Mouse (Mus musculus) embryo, embryonic 10 days (tissue): ENCODE results near the gene Galnt7.

Experiments used
- DNase-seq: peaks from one replicate; pipeline ENCODE4 v3.0.0-alpha.2; 2015; ENCODE audit warnings: low spot score

The Galnt7 gene

DNA sequence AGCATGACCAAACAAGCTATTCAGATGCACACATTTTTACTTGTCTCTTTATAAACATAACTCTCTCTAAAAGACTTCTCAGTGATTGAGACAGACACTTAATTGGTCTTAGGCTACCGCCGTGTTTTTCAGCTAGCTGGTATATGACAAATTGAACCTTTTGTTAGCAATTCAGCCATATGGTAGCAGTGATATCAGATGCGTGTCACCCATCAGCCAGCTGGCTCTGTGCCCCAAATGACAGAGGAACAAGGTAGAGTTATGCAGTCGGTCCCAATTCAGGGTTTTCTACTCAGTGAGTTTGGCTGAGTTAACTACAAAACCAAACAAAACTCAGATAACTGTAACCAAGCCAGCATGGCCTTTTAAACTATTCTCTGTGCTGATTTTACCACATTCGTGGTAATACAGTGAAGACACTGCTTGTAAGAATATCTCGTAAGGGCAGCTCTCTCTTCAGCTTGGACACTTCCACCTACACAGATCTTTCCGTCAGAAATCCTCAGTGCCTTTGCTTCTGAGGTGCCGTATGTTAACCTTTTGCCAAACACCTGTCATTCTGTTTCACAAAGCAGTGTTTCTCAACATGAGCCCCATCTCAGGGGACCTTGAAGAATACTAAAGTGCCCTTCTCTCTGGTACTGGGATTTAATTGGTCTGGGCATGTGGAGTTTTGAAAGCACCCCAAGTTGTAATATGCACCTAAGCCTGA is 68.3 kb downstream of the Galnt7 start:
- DNase-seq: no peak

DNA sequence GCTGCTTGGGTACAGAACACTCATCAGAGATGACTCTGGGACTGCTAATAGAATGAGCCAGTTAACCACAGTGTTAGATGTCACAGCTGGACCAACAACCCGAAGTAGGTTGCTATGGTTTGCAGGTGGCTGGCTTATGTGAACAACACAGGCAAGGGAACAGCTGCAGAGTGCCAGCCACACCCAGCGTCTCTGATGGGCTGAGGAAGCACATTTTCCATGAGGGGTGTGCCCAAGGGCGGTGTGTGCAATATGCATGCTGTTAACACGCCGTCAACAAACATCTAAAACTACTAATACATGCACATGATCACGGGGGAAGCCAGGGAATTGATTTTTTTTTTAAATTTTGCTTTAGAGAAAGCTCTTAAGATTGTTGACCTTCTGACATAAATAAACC is 73.0 kb downstream of the Galnt7 start:
- DNase-seq: no peak

- DNase-seq: no peak
These were observed 75.5 kb downstream of the Galnt7 start for GRCm38 (mm10) chr8:57577301-57577700.

DNA sequence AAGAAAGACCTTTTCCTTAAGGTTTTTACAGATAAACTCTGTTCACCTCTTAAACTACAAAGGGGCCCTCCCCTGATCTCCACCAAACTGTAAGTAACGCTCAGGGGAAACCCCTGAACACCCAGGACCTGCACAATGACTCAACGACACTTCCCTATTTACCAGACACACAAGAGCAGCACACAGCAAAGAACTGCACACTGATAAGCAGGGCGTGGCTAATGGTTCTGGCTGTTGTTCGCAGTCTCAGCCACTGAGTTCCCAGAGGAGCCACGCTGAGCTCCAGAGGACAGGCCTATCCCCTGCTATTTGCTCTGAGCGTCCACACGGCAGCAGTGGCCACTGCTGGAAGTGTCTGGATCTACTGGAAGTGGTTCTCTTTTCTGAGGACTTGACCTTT is 76.6 kb downstream of the Galnt7 start:
- DNase-seq: peak; percentile 41

DNA sequence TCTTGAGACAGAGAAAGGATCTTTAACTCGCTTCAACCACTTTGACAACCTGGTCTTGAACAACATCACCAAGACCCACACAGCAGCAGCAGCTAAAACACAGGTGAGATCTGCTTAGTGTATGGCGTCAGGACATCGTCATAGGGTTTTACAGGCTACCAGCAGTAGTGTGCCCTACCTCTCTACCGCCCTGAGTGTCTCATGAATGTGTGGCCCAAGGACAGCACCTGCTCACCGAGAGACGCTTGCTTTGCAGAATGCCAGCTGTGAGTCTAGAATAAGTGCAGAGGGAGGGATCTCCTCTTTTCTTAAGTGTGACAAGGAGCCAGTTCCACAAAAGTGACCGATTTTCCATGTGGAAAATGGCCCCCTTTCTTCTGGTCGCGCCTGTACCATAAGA is 77.5 kb downstream of the Galnt7 start:
- no peak for DNase-seq

DNA sequence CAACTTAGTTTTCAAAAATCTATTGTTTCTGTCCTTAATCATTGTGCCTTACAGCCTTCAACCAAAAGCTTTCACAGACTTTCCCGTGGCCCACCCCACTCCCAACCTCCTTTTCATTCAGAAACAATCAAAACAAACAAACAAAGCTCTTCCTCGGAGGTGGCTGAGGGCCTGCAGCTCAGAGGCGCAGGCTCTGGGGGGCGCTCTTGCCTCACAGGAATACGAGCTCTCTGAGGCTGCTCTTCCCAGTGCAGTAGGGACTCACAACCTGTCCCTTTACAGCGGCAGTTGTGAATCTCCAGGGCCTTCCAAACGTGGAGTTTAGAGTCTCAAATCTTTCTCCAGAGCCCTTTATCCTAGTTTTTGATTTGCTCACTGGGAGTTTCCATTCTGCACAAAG is 78.4 kb downstream of the Galnt7 start:
- DNase-seq: peak; percentile 80

DNA sequence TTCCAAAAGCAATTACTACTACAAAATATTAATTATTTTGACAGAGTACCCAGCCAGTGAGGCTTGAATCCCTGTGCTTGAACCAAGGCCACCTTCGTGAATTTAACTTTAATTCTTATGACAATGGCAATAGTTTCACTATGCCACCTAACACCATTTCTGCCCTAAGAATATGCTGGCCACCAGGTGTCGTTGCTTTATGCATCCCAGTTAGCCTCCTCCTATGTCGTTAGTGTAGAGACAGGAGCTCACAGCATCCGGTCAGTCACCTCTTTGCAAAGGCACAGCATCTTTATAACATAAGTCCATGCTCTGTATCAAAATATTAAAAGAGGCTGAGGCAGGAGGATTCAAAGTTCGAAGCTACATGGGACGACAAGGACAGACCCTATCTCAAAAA is 79.0 kb downstream of the Galnt7 start:
- no peak for DNase-seq

DNA sequence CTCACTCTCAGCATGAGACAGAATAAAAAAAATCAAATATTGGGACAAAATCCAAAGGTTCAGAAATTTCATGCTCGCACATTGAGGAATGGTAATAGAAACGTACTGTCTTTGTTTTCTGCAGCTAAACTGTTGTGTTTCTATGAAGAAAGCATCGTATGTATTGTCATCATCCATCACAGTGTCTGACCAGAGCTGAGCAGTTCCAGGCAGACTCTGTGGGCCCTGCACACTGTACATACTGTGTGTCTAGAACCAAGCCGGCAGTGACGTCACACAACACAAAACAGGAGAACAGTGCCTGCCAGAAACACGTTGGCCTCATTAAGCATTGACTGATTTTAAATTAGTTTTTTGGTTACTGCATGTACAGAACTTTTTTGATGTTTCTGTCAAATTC is 82.9 kb downstream of the Galnt7 start:
- DNase-seq: no peak

- peak; percentile 52 for DNase-seq
These were observed 83.4 kb downstream of the Galnt7 start for GRCm38 (mm10) chr8:57569400-57569795.

- no peak for DNase-seq
These were observed 84.0 kb downstream of the Galnt7 start for GRCm38 (mm10) chr8:57568633-57569399.

DNA sequence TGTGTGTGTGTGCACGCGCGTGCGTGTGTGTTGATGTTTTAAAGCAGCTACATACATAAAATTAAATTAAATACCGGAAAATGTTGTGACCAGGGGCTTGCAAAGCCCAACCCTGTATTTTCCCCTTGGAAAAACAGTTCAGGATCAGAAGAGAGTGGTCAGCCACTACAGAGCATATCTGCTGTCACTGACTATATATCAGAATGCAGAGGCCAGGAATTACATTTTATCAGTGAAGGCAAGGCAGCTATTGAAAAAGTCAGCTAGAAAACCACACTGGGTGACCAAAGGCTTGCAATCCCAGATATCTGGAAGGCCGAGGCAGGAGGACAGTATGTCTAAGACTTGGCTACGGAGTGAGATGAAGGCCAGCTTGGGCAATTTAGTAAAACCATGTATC is 84.8 kb downstream of the Galnt7 start:
- DNase-seq: no peak

GRCm38 (mm10) chr8:57565039-57565438 is 87.8 kb downstream of the Galnt7 start:
- no peak for DNase-seq

DNA sequence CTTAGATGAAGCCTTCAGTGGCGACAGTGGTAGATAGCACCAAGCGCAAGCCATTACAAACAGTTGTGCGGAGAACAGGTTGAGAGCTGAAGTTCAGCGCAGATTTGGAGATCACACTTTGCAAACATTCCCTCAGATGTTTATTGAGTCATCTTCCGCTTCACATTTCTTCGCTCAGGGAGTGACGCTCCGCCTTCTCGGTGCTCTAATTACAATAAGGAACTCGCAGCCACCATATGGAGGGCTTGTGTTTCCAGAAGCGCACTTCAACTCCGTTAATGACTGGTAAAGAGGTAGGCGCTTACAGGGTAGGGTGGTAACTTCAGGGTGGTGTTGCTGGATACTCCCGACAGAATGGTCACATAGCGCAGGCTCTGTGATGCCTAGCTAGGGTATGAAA is 89.1 kb downstream of the Galnt7 start:
- no peak for DNase-seq

GRCm38 (mm10) chr8:57562741-57563140 is 90.1 kb downstream of the Galnt7 start:
- no peak for DNase-seq

DNA sequence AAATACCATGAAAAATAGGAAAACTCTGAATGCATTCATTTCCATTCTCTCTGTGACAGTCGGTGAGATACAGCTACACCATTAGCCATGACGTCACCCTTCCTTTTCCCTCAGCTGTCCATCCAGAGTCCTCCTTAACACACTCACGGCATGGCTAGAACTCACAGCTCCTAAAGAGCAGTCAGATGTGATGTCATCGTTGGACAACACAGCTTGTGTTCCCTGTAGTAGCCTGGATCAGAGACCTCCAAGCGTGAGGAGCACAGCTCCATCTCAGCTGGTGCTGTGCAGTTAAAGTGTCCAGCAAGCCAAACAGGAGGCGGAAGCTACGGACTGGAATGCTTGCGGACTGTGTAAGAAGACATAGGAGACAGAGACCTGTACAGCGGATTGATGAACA is 91.9 kb downstream of the Galnt7 start:
- DNase-seq: no peak

DNA sequence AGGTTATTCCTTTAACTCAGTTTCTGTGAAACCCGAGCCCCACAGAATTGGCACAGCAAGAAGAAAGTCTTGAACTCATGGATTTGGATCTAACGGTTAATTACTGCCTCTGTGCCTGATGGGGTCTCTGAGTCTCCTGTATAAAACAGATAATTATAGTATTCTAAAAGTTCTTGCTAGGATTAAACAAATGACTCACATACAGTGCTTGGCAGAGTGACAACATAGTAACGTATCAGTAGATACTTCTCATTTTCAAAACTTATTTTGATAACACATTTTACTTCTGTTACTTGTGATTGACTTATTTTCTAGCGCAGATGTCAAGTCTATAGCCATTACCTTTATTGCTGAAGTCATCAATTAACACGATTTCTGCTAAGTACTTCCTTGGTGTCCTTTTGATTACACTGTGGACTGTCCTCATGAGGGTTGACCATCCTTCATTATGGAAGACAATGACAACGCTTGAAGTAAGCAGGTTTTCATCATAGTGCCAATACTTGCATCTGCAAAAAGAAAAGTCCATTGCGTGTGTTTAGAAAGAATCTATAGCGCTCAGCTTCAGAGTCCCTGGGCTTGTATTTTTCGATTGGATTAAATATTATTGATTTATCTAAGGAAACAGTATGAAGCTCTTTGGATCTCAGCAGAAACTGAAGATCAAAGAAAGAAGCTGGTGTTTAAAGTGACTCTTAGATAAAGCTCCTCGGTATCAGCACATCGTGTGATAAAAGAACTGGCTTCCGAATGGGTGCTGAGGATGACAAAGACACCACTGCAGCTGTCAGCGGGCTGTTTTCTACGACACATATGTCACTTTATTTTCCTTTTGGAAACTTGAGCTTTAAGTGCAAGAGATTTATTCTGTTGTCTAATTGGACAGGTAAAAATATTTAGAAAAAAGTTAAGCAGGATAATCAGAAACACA is 100.5 kb downstream of the Galnt7 start:
- no peak for DNase-seq

DNA sequence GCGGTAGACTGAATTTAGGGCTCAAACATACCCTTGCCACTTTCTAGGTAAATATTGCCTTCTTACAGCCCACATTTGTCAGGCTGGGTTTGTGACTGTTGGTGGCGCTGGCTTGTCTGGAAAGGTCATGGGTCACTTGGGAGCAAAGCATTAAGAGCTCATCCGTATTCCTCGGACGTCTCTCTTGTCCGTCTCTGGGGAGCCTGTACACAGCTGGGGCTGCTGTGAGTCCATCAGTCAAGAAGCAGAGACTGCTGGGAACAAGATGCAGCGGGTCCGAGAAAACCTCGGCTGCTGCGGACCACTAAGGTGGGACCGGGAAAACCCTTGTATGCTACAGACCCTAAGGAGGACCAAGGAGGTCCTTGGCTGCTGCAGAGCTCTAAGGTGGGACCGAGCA is 105.3 kb downstream of the Galnt7 start:
- DNase-seq: peak; percentile 68

- no peak for DNase-seq
These were observed 106.0 kb downstream of the Galnt7 start for GRCm38 (mm10) chr8:57546834-57547233.

GRCm38 (mm10) chr8:57546401-57546800 is 106.4 kb downstream of the Galnt7 start:
- DNase-seq: no peak

- no peak for DNase-seq
These were observed 111.4 kb downstream of the Galnt7 start for GRCm38 (mm10) chr8:57541405-57541804.

DNA sequence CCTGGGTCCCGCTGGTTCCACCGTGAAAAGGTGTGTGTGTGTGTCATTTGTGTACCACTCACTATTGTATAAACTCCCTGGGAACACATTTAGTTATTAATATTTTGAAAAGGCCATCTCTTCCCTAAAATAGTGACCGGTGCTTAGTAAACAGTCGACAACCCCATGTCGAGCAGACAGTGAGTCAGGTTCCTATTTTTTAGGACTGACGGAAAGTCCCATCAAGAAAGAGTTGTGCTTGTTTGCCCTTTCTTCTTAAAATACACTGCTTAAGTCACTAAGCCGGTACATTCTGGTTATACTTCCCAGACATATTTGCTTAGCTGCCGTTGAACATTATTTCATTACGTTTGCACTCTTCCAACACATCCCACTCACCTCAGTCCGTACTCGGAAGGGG is 111.9 kb downstream of the Galnt7 start:
- DNase-seq: no peak

- peak; percentile 81 for DNase-seq
These were observed 112.6 kb downstream of the Galnt7 start for GRCm38 (mm10) chr8:57540110-57540838.
